Mouse (Mus musculus) embryonic facial prominence, embryonic 11.5 days (tissue): ENCODE measurements around the gene Serpina9. TPM values are rescaled to one million over a fixed set of nuclear protein-coding genes. Genes with fewer than 3 reads are reported as not detected.

Source experiments
- ATAC-seq: fragments of 200-750 bp; cut with Nextera tagmentation; replicated peaks from 2 replicates; pipeline ENCODE4 v1.8.0; 2017; ENCODE audit warnings: low read depth; ENCODE audit not compliant: insufficient number of reproducible peaks, low FRiP score, low TSS enrichment
- DNase-seq: peaks from one replicate; pipeline ENCODE4 v3.0.0-alpha.2; 2015; ENCODE audit warnings: low spot score
- H3K27ac ChIP-seq: fragments of 300-500 bp; sonication (generic); replicated peaks from 2 replicates; pipeline ENCODE4 v1.5.1; 2014; ENCODE audit warnings: mild to moderate bottlenecking, low read depth, low read length, control low read depth
- H3K27me3 ChIP-seq: fragments of 300-500 bp; sonication (generic); 2 replicates; pipeline ENCODE4 v1.6.1; 2014; ENCODE audit warnings: mild to moderate bottlenecking, low read length, moderate library complexity, mixed read lengths; ENCODE audit not compliant: control insufficient read depth, insufficient read depth
- H3K36me3 ChIP-seq: fragments of 300-500 bp; sonication (generic); replicated peaks from 2 replicates; pipeline ENCODE4 v1.6.1; 2014; ENCODE audit warnings: low read depth, mild to moderate bottlenecking, low read length, moderate library complexity, mixed read lengths; ENCODE audit not compliant: control insufficient read depth, insufficient read depth
- H3K4me1 ChIP-seq: fragments of 300-500 bp; sonication (generic); 2 replicates; pipeline ENCODE4 v1.6.1; 2014; ENCODE audit warnings: low read length, mixed read lengths; ENCODE audit not compliant: control insufficient read depth, insufficient read depth
- H3K4me2 ChIP-seq: fragments of 300-500 bp; sonication (generic); 2 replicates; pipeline ENCODE4 v1.6.1; 2014; ENCODE audit warnings: low read depth, mild to moderate bottlenecking, control low read depth, low read length, moderate library complexity
- H3K4me3 ChIP-seq: fragments of 300-500 bp; sonication (generic); 2 replicates; pipeline ENCODE4 v1.5.1; 2014; ENCODE audit warnings: low read depth, low read length, control low read depth
- H3K9ac ChIP-seq: fragments of 300-500 bp; sonication (generic); replicated peaks from 2 replicates; pipeline ENCODE4 v1.6.1; 2014; ENCODE audit warnings: mild to moderate bottlenecking, control low read depth, low read length
- H3K9me3 ChIP-seq: fragments of 300-500 bp; sonication (generic); replicated peaks from 2 replicates; pipeline ENCODE4 v1.6.1; 2016; ENCODE audit warnings: mild to moderate bottlenecking, low read length, inconsistent platforms, mixed read lengths; ENCODE audit not compliant: control insufficient read depth
- WGBS: fragments of 180-500 bp; shearing (Covaris S2); extraction: QIAGEN DNeasy Blood & Tissue Kit; methylation state at CpG from one replicate; pipeline ENCODE4 v1.1.7; 2014; 5-methylcytosine and 5-hydroxymethylcytosine counted together
- polyA plus RNA-seq: library from polyadenylated mRNA; unstranded; fragments of >200 nt; fragmentation: Nextera tagmentation; extraction: Ambion mirVana; gene quantifications from 2 replicates; pipeline ENCODE4 v1.2.1, GENCODE M21; 2014

Gene Serpina9
- polyA plus RNA-seq, 1 experiment from 2014 or later = not detected

DNA sequence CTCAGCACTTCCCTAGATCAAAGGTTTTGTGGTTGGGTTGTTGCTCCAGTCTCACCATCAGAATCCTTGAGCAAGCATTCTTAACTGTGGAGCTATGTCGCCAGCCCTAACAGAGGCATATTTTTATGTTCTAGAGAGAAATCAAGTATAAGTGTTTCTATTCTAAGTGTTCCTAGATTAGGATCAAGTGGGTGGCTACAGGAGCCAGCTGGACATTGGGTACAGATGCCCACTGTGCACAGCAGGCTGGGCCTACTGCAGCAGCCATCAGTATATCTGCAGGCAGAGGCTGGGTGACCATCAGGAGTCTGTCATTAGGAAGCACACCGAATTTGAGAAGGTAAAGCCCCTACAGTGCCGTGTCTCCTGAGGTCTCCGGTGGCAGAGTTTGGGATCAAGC, 42.5 kb downstream of the Serpina9 start:
- 91% methylated on average over 4 of the region's 4 CpGs for WGBS
- Histone ChIP-seq H3K9ac (no peak overlapping the region), H3K36me3 (no peaks in the 10 kb centered on the region), H3K27me3 (no peaks in the 10 kb centered on the region), H3K4me2 (no peak overlapping the region), H3K9me3 (no peaks in the 10 kb centered on the region), H3K4me3 (no peak overlapping the region), H3K27ac (no peak overlapping the region), H3K4me1 (no peaks in the 10 kb centered on the region)
- DNase-seq = no peak
- ATAC-seq = no peak

DNA sequence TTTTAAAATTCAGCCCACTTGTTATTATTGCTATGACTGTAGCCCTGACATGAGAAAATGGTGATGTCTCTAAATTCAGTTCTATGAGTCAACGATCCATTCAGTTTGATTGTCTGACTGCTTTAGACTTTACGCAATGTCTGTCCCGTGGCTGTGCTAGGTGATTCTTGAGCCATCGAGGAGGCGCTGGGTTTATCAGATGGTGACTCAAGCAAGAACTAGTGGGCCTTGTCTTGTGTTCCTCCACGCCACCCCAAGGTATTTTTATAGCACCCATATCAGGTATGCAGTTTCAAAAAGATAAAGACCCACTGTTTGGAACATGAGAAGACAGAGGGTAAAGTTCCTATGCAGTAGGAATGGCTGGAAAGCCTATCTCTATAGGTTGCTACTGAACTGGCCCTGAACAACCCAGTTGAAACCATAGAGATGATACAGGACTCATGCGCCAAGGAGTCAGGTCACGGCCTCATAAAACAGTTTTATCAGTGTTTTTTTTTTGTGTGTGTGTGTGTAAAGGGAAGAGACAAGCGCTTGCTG, 43.9 kb downstream of the Serpina9 start:
- Histone ChIP-seq H3K27me3 (no peaks in the 10 kb centered on the region), H3K27ac (no peak overlapping the region), H3K4me2 (no peak overlapping the region), H3K36me3 (no peaks in the 10 kb centered on the region), H3K9me3 (no peaks in the 10 kb centered on the region), H3K4me3 (no peak overlapping the region), H3K4me1 (no peaks in the 10 kb centered on the region), H3K9ac (no peak overlapping the region)
- ATAC-seq (no peak), DNase-seq (no peak)
- WGBS = 93% methylated on average over 9 of the region's 9 CpGs

GRCm38 (mm10) chr12:103966761-103967160, 46.8 kb downstream of the Serpina9 start:
- no peaks in the 10 kb centered on the region for H3K4me1 ChIP-seq
- ATAC-seq = no peak
- H3K27me3 ChIP-seq = no peaks in the 10 kb centered on the region
- no peak overlapping the region for H3K27ac ChIP-seq
- H3K9ac ChIP-seq = no peak overlapping the region
- H3K4me2 ChIP-seq = no peak overlapping the region
- H3K4me3 ChIP-seq = no peak overlapping the region
- H3K9me3 ChIP-seq = no peaks in the 10 kb centered on the region
- no peak for DNase-seq
- H3K36me3 ChIP-seq = no peaks in the 10 kb centered on the region
- WGBS = 74% methylated on average over 3 of the region's 3 CpGs

DNA sequence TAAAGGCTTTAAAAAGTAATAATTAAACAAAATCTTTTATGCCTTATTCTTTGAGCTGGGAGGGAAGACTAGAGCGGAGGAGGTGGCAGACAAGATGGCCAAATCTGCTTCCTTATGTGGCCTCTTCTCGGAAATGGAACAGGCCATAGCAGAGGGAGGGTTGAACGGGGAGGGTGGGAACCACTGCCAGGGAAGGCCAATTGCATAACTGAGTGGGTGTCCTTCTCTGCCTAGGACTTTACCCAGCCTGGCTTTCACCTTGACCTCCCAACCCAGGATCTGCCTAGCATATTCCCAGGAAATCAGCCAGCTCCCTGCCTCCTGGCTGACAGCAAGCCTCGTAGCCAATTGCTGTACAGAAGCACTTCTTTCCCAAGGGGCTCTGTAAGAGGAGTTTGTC, 50.3 kb downstream of the Serpina9 start:
- H3K9me3 ChIP-seq = no peaks in the 10 kb centered on the region
- H3K9ac ChIP-seq = no peak overlapping the region
- 80% methylated on average over 4 of the region's 4 CpGs for WGBS
- no peak overlapping the region for H3K4me3 ChIP-seq
- H3K36me3 ChIP-seq = no peaks in the 10 kb centered on the region
- H3K27ac ChIP-seq = no peak overlapping the region
- no peak overlapping the region for H3K4me2 ChIP-seq
- no peaks in the 10 kb centered on the region for H3K4me1 ChIP-seq
- ATAC-seq (no peak), DNase-seq (no peak)
- H3K27me3 ChIP-seq = no peaks in the 10 kb centered on the region

GRCm38 (mm10) chr12:103962860-103963259, 50.7 kb downstream of the Serpina9 start:
- Histone ChIP-seq H3K9ac (no peak overlapping the region), H3K27ac (no peak overlapping the region), H3K4me3 (no peak overlapping the region), H3K4me2 (no peak overlapping the region), H3K4me1 (no peaks in the 10 kb centered on the region), H3K27me3 (no peaks in the 10 kb centered on the region), H3K9me3 (no peaks in the 10 kb centered on the region), H3K36me3 (no peaks in the 10 kb centered on the region)
- ATAC-seq (no peak), DNase-seq (no peak)
- whole genome bisulfite sequencing = 81% methylated on average over 8 of the region's 8 CpGs

- ATAC-seq (no peak), DNase-seq (no peak)
- H3K36me3 ChIP-seq = no peaks in the 10 kb centered on the region
- no peak overlapping the region for H3K9ac ChIP-seq
- WGBS = 85% methylated on average over 5 of the region's 5 CpGs
- H3K4me3 ChIP-seq = no peak overlapping the region
- H3K9me3 ChIP-seq = no peaks in the 10 kb centered on the region
- H3K27me3 ChIP-seq = no peaks in the 10 kb centered on the region
- H3K27ac ChIP-seq = no peak overlapping the region
- H3K4me2 ChIP-seq = no peak overlapping the region
- no peaks in the 10 kb centered on the region for H3K4me1 ChIP-seq
Observed at GRCm38 (mm10) chr12:103962337-103962736, 51.2 kb downstream of the Serpina9 start.

- Histone ChIP-seq H3K4me2 (no peak overlapping the region), H3K4me1 (no peaks in the 10 kb centered on the region), H3K27me3 (no peaks in the 10 kb centered on the region), H3K9ac (no peak overlapping the region), H3K36me3 (no peaks in the 10 kb centered on the region), H3K4me3 (no peak overlapping the region), H3K27ac (no peak overlapping the region), H3K9me3 (no peaks in the 10 kb centered on the region)
- no peak for DNase-seq
- 89% methylated on average over 1 of the region's 1 CpGs for WGBS
- no peak for ATAC-seq
Observed at GRCm38 (mm10) chr12:103961716-103962115, 51.8 kb downstream of the Serpina9 start.

- ATAC-seq = no peak
- H3K4me3 ChIP-seq = no peak within 1 kb of the TSS
- no peak within 1 kb of the TSS for H3K9ac ChIP-seq
- no peak within 1 kb of the TSS for H3K4me2 ChIP-seq
- 89% methylated on average over 3 of the region's 3 CpGs for WGBS
- no peaks in the 10 kb centered on the region for H3K27me3 ChIP-seq
- no peak within 1 kb of the TSS for H3K27ac ChIP-seq
- no peaks in the 10 kb centered on the region for H3K4me1 ChIP-seq
- no peak for DNase-seq
- no peaks in the 10 kb centered on the region for H3K9me3 ChIP-seq
- no peaks in the 10 kb centered on the region for H3K36me3 ChIP-seq
Observed at GRCm38 (mm10) chr12:103958798-103959197, 54.8 kb downstream of the Serpina9 start, which contains the start of gene Serpina1e. TSS of gene Serpina1e (minus strand) at chr12:103958975.
